Mouse (Mus musculus) stomach, embryonic 14.5 days (tissue): ENCODE measurements around the gene Ern1. TPM values are rescaled to one million over a fixed set of nuclear protein-coding genes. Genes with fewer than 3 reads are reported as not detected.
A peak's percentile ranks its signal among the peaks of the same experiment; 100 is the strongest.

Source experiments
- ATAC-seq: fragments of 200-750 bp; cut with Nextera tagmentation; 2 replicates; pipeline ENCODE4 v1.8.0; 2017; ENCODE audit warnings: low read depth, moderate TSS enrichment; ENCODE audit not compliant: insufficient number of reproducible peaks, insufficient read depth, low FRiP score
- H3K27ac ChIP-seq: fragments of 300-500 bp; sonication (generic); 2 replicates; pipeline ENCODE4 v1.5.1; 2014; ENCODE audit warnings: mild to moderate bottlenecking, low read length, moderate library complexity, mixed read lengths
- H3K27me3 ChIP-seq: fragments of 300-500 bp; sonication (generic); 2 replicates; pipeline ENCODE4 v1.6.1; 2014; ENCODE audit warnings: low read length, control low read depth, mixed read lengths; ENCODE audit not compliant: control insufficient read depth, insufficient read depth
- H3K36me3 ChIP-seq: fragments of 300-500 bp; sonication (generic); 2 replicates; pipeline ENCODE4 v1.6.1; 2014; ENCODE audit warnings: mild to moderate bottlenecking, control low read depth, low read length, moderate library complexity, mixed read lengths; ENCODE audit not compliant: control insufficient read depth, insufficient read depth
- H3K4me1 ChIP-seq: fragments of 300-500 bp; sonication (generic); 2 replicates; pipeline ENCODE4 v1.6.1; 2014; ENCODE audit warnings: low read length, control low read depth, mixed read lengths; ENCODE audit not compliant: control insufficient read depth, insufficient read depth
- H3K4me2 ChIP-seq: fragments of 300-500 bp; sonication (generic); replicated peaks from 2 replicates; pipeline ENCODE4 v1.6.1; 2014; ENCODE audit warnings: low read depth, low read length, control low read depth
- H3K4me3 ChIP-seq: fragments of 300-500 bp; sonication (generic); 2 replicates; pipeline ENCODE4 v1.5.1; 2014; ENCODE audit warnings: low read depth, low read length, control low read depth
- H3K9ac ChIP-seq: fragments of 300-500 bp; sonication (generic); replicated peaks from 2 replicates; pipeline ENCODE4 v1.6.1; 2014; ENCODE audit warnings: low read depth, mild to moderate bottlenecking, control low read depth, low read length, moderate library complexity, mixed read lengths
- H3K9me3 ChIP-seq: fragments of 300-500 bp; sonication (generic); 2 replicates; pipeline ENCODE4 v1.6.1; 2016; ENCODE audit warnings: low read depth, low read length, control low read depth; ENCODE audit not compliant: control insufficient read depth
- WGBS: fragments of 180-500 bp; shearing (Covaris S2); extraction: QIAGEN DNeasy Blood & Tissue Kit; methylation state at CpG from one replicate; pipeline ENCODE4 v1.1.7; 2014; 5-methylcytosine and 5-hydroxymethylcytosine counted together
- polyA plus RNA-seq: library from polyadenylated mRNA; unstranded; fragments of >200 nt; fragmentation: Nextera tagmentation; extraction: Ambion mirVana; gene quantifications from 2 replicates; pipeline ENCODE4 v1.2.1, GENCODE M21; 2014

Ern1 gene
- polyA plus RNA-seq, 1 experiment from 2014 or later: 7.6 TPM

DNA sequence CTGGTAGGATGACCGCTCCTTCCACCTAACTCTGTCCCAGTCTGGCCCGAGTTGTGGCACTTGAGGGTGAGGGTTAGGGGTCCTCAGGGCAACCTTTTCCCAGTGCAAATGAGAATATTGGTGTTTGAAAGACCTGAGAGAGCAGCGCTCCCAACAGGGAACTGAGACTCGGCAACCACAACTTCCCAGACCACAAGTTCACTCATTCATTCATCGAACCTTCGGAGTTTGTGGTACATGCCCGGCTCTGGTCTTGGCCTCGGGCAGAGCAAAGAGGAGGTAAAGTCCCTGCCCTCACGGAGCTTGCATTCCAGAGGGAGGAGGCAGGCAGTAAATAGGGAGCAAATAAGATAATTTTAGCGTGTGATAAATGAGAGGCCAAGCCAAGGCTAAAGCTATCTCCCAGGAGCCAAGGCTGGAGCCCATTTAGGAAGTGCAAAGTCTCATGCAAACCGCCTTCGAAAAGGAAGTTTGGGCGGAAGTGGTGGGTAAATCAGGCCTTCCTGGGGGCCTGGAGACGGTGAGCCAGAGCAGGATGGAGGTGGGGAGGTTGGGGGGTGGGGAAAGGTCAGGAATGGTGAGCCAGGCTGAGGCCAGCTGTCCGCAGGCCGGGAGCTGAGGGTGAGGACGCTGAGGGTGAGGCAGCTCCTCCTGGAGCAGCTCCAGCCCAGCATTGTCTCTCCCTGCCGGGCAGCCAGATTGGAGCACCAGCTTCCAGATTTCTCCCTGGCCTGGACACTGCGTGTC is 132.1 kb downstream of the Ern1 start:
- H3K9ac ChIP-seq: no peak overlapping the region
- no peak overlapping the region for H3K4me3 ChIP-seq
- no peaks in the 10 kb centered on the region for H3K4me1 ChIP-seq
- no peak overlapping the region for H3K4me2 ChIP-seq
- WGBS: 53% methylated on average over 19 of the region's 19 CpGs
- H3K27me3 ChIP-seq: no peaks in the 10 kb centered on the region
- H3K9me3 ChIP-seq: no peaks in the 10 kb centered on the region
- ATAC-seq: no peak
- no peak overlapping the region for H3K27ac ChIP-seq
- H3K36me3 ChIP-seq: no peaks in the 10 kb centered on the region

DNA sequence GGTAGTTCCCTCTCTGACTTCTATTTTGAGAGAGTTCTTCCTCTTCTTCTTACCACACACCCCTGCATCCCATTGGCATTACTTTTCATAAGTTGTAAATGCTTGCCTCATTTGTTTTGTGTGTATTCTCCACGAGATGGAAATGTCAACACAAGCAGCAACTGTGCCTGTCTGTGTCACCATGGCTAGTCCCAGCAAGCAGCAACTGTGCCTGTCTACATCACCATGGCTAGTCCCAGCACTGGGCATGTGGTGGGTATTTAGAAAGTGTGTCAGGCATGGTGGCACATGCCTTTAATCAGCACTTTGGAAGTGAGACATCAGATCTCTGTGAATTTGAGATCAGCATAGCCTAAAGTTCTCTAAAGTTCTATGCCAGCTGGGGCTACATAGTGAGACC is 133.5 kb downstream of the Ern1 start:
- no peak overlapping the region for H3K4me3 ChIP-seq
- no peaks in the 10 kb centered on the region for H3K27me3 ChIP-seq
- WGBS: 52% methylated on average over 1 of the region's 1 CpGs
- H3K9ac ChIP-seq: no peak overlapping the region
- H3K4me1 ChIP-seq: no peaks in the 10 kb centered on the region
- ATAC-seq: no peak
- no peaks in the 10 kb centered on the region for H3K36me3 ChIP-seq
- H3K27ac ChIP-seq: no peak overlapping the region
- no peaks in the 10 kb centered on the region for H3K9me3 ChIP-seq
- no peak overlapping the region for H3K4me2 ChIP-seq

DNA sequence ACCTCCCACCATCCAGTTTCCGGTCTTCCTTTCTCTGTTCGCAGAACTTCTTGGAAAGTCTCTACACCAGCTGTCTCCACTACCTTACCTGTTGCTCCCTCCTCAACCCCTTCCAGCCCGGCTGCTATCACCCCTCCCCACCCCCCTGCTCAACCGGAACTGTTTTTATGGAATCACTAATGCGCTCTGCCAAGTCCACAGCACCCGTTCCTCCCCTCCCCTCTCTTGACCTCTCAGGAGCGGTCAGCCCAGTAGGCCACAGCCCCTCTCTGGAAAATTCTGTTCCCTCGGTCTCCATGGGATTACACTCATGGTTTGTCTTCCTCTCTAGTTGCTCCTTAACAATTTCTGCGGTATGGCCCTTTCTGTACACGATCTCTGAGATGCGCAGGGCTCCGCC is 134.5 kb downstream of the Ern1 start, which contains the start of gene Scn4a:
TSS of gene Scn4a (minus strand) at position 101 of the 400 bp plus-strand sequence.
- Histone ChIP-seq H3K4me1 (no peaks in the 10 kb centered on the region), H3K27me3 (no peaks in the 10 kb centered on the region), H3K4me3 (no peak within 1 kb of the TSS), H3K9me3 (no peaks in the 10 kb centered on the region), H3K36me3 (no peaks in the 10 kb centered on the region), H3K4me2 (no peak within 1 kb of the TSS), H3K27ac (no peak within 1 kb of the TSS), H3K9ac (no peak within 1 kb of the TSS)
- WGBS: 86% methylated on average over 12 of the region's 12 CpGs
- no peak for ATAC-seq

DNA sequence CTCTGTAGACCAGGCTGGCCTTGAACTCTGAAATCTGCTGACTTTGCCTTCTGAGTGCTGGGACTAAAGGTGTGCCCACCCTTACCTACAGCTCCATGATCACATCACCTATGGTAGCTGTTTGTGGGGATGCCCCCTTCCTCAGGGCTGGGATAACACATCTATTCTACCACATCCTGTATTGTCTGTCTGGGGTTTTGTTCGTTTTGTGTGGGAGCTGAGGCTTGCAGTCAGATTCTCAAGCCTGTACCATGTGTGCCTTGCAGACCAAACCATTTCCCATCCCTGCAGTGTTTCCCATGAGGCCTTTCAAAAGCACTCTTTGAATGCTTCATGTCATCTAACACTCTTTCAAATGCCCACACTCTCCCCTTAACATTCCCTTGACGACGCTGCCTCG is 135.7 kb downstream of the Ern1 start:
- H3K4me1 ChIP-seq: no peaks in the 10 kb centered on the region
- no peak overlapping the region for H3K4me3 ChIP-seq
- no peak for ATAC-seq
- no peaks in the 10 kb centered on the region for H3K9me3 ChIP-seq
- H3K4me2 ChIP-seq: no peak overlapping the region
- no peak overlapping the region for H3K27ac ChIP-seq
- H3K9ac ChIP-seq: no peak overlapping the region
- 77% methylated on average over 4 of the region's 4 CpGs for WGBS
- H3K27me3 ChIP-seq: no peaks in the 10 kb centered on the region
- no peaks in the 10 kb centered on the region for H3K36me3 ChIP-seq

DNA sequence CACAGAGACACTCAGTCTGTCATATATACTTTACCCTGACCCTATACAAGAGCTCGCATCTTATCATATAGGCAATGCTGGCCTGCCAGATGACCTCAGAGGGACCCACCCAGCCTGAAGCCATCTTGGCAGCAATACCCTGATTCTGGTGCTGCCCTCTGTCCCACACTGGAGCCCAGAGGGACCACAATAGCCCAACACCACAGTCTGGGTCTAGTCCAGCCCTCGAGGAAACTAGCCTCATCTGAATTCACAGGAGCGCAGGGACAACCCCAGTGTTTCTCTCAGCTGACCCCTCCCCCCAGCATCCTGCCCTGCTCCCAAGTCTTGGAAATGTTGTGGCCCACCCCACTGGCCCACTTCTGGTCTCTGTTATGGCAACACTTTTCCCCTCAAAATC is 136.4 kb downstream of the Ern1 start:
- WGBS: 61% methylated on average over 3 of the region's 3 CpGs
- Histone ChIP-seq H3K4me1 (no peaks in the 10 kb centered on the region), H3K4me2 (no peak overlapping the region), H3K4me3 (no peak overlapping the region), H3K27ac (no peak overlapping the region), H3K36me3 (no peaks in the 10 kb centered on the region), H3K27me3 (no peaks in the 10 kb centered on the region), H3K9ac (no peak overlapping the region), H3K9me3 (no peaks in the 10 kb centered on the region)
- ATAC-seq: no peak

DNA sequence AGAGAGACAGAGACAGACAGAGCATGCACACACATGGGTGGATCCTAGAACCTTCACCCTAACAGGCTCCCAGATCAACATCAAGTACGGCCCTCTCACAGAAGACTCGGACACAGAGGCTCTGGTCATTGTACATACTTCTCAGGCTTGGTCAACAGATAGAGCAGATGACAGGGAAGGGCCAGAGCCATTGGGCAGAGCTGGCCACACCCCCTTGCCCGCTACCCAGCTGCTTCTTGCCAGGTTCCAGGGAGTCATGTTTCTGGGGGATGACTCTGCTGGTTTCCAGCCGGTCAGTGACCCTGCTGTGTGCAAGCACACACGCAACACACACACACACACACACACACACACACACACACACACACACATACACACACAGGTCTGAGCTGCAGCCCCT is 136.8 kb downstream of the Ern1 start:
- 50% methylated on average over 5 of the region's 5 CpGs for WGBS
- H3K36me3 ChIP-seq: no peaks in the 10 kb centered on the region
- no peaks in the 10 kb centered on the region for H3K9me3 ChIP-seq
- no peak overlapping the region for H3K27ac ChIP-seq
- no peak overlapping the region for H3K4me3 ChIP-seq
- H3K4me2 ChIP-seq: no peak overlapping the region
- H3K4me1 ChIP-seq: no peaks in the 10 kb centered on the region
- ATAC-seq: no peak
- no peak overlapping the region for H3K9ac ChIP-seq
- no peaks in the 10 kb centered on the region for H3K27me3 ChIP-seq

DNA sequence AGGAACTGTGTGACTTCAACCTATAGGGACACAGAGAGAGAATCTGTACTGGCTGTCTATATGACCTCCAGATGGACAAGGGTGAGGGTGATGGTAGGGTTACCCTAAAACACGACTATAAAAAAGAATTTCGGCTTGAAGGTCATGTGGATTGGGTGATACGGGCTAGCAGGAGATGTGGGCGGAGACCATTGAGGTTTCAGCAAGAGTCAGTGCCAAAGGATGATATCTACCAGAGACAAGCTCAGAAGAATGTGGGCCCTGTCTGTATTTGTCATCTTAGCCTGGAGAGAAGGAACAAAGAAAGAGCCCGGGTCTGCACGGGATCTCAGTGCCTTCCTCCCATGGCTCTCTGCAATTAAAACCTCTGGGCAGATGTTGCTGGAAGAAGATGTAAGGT is 137.9 kb downstream of the Ern1 start:
- Histone ChIP-seq H3K4me1 (0 out of 2 replicates have a peak, but pooled peaks cover 5% of the 10 kb centered on the region), H3K36me3 (no peaks in the 10 kb centered on the region), H3K27ac (no peak overlapping the region), H3K9ac (no peak overlapping the region), H3K9me3 (no peaks in the 10 kb centered on the region), H3K27me3 (no peaks in the 10 kb centered on the region), H3K4me2 (no peak overlapping the region), H3K4me3 (no peak overlapping the region)
- no peak for ATAC-seq
- WGBS: 77% methylated on average over 6 of the region's 6 CpGs

DNA sequence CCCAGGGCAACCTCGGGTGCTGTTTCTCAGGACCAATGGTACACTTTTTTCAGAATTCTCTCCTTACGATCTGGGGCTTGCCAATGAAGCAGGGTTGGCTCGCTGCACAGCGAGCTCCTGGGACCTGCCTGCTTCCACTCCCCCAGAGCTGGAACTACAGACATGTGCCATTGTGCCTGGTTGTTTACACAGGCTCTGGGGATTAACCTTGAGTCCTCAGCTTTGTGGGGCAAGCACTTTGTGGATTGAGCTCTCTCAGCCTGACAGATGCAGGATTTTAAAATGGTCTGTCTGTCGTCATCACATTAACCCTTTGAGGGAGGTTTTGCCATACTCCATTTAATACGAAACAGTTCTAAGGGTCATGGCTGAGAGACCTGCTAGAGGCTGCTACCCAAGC is 142.7 kb downstream of the Ern1 start:
- Histone ChIP-seq H3K9ac (no peak overlapping the region), H3K27me3 (no peaks in the 10 kb centered on the region), H3K4me1 (0 out of 2 replicates have a peak, but pooled peaks cover 7% of the 10 kb centered on the region), H3K27ac (no peak overlapping the region), H3K36me3 (no peaks in the 10 kb centered on the region), H3K4me3 (no peak overlapping the region), H3K9me3 (no peaks in the 10 kb centered on the region), H3K4me2 (no peak overlapping the region)
- 21% methylated on average over 6 of the region's 6 CpGs for WGBS
- ATAC-seq: peak; percentile 73
